Mouse (Mus musculus) forebrain, postnatal 0 days (tissue): Measurements from ENCODE around the gene Git1. TPM values are rescaled to one million over a fixed set of nuclear protein-coding genes. Genes with fewer than 3 reads are reported as not detected.

ENCODE experiments used
- ATAC-seq: fragments of 200-750 bp; cut with Nextera tagmentation; 2 replicates; pipeline ENCODE4 v1.8.0; 2017; ENCODE audit warnings: mild to moderate bottlenecking, moderate library complexity
- DNase-seq: peaks from one replicate; pipeline ENCODE4 v3.0.0-alpha.2; 2015
- H3K27ac ChIP-seq: fragments of 300-500 bp; sonication (generic); 2 replicates; pipeline ENCODE4 v1.5.1; 2014; ENCODE audit warnings: low read depth, mild to moderate bottlenecking, antibody characterized with exemption, low read length, moderate library complexity, mixed read lengths
- H3K27me3 ChIP-seq: fragments of 300-500 bp; sonication (generic); 2 replicates; pipeline ENCODE4 v1.6.1; 2014; ENCODE audit warnings: mild to moderate bottlenecking, low read length, mixed read lengths; ENCODE audit not compliant: insufficient read depth
- H3K36me3 ChIP-seq: fragments of 300-500 bp; sonication (generic); 2 replicates; pipeline ENCODE4 v1.6.1; 2014; ENCODE audit warnings: mild to moderate bottlenecking, moderate library complexity; ENCODE audit not compliant: insufficient read depth
- H3K4me1 ChIP-seq: fragments of 300-500 bp; sonication (generic); 2 replicates; pipeline ENCODE4 v1.6.1; 2014; ENCODE audit warnings: antibody characterized with exemption; ENCODE audit not compliant: insufficient read depth
- H3K4me2 ChIP-seq: fragments of 300-500 bp; sonication (generic); 2 replicates; pipeline ENCODE4 v1.6.1; 2014; ENCODE audit warnings: low read depth, mild to moderate bottlenecking, moderate library complexity
- H3K4me3 ChIP-seq: fragments of 300-500 bp; sonication (generic); 2 replicates; pipeline ENCODE4 v1.5.1; 2014; ENCODE audit warnings: low read depth, low read length, mixed read lengths
- H3K9ac ChIP-seq: fragments of 300-500 bp; sonication (generic); 2 replicates; pipeline ENCODE4 v1.6.1; 2014; ENCODE audit warnings: mild to moderate bottlenecking
- H3K9me3 ChIP-seq: fragments of 300-500 bp; sonication (generic); 2 replicates; pipeline ENCODE4 v1.6.1; 2016; ENCODE audit warnings: low read length
- CTCF ChIP-seq: sonication (generic); IDR thresholded peaks from 2 replicates; pipeline ENCODE4 v1.5.1; 2016; ENCODE audit warnings: antibody characterized with exemption, control low read depth, low read depth
- WGBS: fragments of 180-500 bp; shearing (Covaris S2); extraction: QIAGEN DNeasy Blood & Tissue Kit; methylation state at CpG from one replicate; pipeline ENCODE4 v1.1.7; 2014; 5-methylcytosine and 5-hydroxymethylcytosine counted together
- polyA plus RNA-seq: library from polyadenylated mRNA; unstranded; fragments of >200 nt; fragmentation: Nextera tagmentation; extraction: Ambion mirVana; gene quantifications from 2 replicates; pipeline ENCODE4 v1.2.1, GENCODE M21; 2015
- total RNA-seq: library from RNA; depleted of rRNA; stranded (reverse); fragments of >200 nt; gene quantifications from 2 replicates; pipeline ENCODE4 v1.2.3, GENCODE M21; 2014

Git1 gene
- total and polyA plus RNA-seq, 2 experiments from 2014 or later, result 22.1 to 126 TPM

DNA sequence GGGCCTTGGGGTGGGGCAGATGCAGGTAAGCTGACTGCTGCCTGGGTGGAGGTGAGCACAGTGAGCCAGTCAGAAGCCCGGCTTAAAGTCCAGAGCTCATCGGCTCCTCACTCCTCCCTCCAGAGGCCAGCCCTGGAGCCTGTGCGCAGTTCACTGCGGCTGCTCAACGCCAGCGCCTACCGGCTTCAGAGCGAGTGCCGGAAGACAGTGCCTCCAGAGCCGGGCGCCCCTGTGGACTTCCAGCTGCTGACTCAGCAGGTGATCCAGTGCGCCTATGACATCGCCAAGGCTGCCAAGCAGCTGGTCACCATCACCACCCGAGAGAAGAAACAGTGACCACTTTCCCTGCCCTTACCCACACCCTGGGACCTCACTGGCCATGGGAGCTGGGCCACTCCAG, 12.9 kb downstream of the Git1 start:
- no peak for DNase-seq
- Histone ChIP-seq H3K27ac (no peak overlapping the region), H3K9ac (no peak overlapping the region), H3K9me3 (no peaks in the 10 kb centered on the region), H3K4me1 (0 out of 2 replicates have a peak, but pooled peaks cover 4% of the 10 kb centered on the region), H3K27me3 (no peaks in the 10 kb centered on the region), H3K4me3 (no peak overlapping the region), H3K36me3 (peaks cover 48% of the 10 kb centered on the region), H3K4me2 (no peak overlapping the region)
- no peak for TF ChIP-seq CTCF
- ATAC-seq, result no peak
- 86% methylated on average over 14 of the region's 14 CpGs for WGBS

DNA sequence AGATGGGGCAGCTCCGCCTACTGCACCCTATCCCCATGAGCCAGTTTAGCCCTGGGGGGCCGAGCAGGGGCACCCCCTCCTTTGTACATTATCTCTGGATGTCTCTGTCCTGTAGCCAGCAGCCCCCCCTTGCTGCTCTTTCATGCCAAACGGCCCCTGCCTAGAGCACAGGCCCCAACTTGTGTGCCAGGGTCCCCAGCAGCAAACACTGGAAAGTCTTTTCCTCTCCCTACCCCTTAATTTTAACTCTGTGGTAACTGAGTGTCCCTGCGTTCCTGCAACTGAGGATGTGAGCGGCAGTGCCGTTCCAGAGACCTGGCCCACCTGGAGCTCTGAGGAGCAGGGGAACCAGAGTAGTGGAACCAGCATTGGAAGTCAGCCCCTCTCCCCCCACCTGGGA, 13.6 kb downstream of the Git1 start:
- Histone ChIP-seq H3K27me3 (no peaks in the 10 kb centered on the region), H3K9ac (no peak overlapping the region), H3K4me2 (no peak overlapping the region), H3K4me3 (no peak overlapping the region), H3K27ac (no peak overlapping the region), H3K9me3 (no peaks in the 10 kb centered on the region), H3K4me1 (0 out of 2 replicates have a peak, but pooled peaks cover 4% of the 10 kb centered on the region), H3K36me3 (peaks cover 48% of the 10 kb centered on the region)
- 86% methylated on average over 6 of the region's 6 CpGs for WGBS
- ATAC-seq, result no peak
- no peak for TF ChIP-seq CTCF
- no peak for DNase-seq

DNA sequence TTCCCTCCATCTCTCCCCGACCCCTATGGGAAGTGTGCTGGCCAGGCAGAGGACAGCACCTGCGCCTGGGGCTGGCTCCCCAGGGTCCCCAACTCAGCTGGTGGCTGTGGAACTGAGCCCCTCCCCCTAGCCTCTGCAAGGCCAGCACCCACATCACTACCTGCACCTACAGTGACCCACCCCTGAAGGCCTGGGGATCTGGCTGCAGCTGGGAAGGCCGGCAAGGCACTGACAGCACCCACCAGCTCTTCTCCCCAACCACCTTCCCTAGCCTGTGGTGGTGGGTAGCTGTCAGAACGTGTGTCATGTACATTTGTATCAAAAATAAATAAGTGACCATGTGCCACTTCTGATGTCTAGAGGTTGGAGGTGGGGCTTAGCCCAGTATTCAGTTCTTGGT, 14.1 kb downstream of the Git1 start:
- no peaks in the 10 kb centered on the region for H3K9me3 ChIP-seq
- no peak overlapping the region for H3K4me2 ChIP-seq
- H3K4me1 ChIP-seq, result 0 out of 2 replicates have a peak, but pooled peaks cover 7% of the 10 kb centered on the region
- H3K9ac ChIP-seq, result no peak overlapping the region
- TF ChIP-seq CTCF, result no peak
- no peaks in the 10 kb centered on the region for H3K27me3 ChIP-seq
- DNase-seq (no peak), ATAC-seq (no peak)
- H3K36me3 ChIP-seq, result peaks cover 47% of the 10 kb centered on the region
- H3K27ac ChIP-seq, result no peak overlapping the region
- H3K4me3 ChIP-seq, result no peak overlapping the region
- 75% methylated on average over 4 of the region's 4 CpGs for whole genome bisulfite sequencing

- 0 out of 2 replicates have a peak, but pooled peaks cover 9% of the 10 kb centered on the region for H3K4me1 ChIP-seq
- WGBS, result 19% methylated on average over 49 of the region's 49 CpGs
- TF ChIP-seq CTCF, result peak; percentile 92
- H3K9ac ChIP-seq, result peak overlapping the region; percentile 51
- ATAC-seq, result peak; percentile 89
- peaks cover 37% of the 10 kb centered on the region for H3K36me3 ChIP-seq
- H3K4me2 ChIP-seq, result peak overlapping the region; percentile 74
- H3K9me3 ChIP-seq, result no peaks in the 10 kb centered on the region
- H3K27ac ChIP-seq, result no peak overlapping the region
- peak overlapping the region; percentile 38 for H3K4me3 ChIP-seq
- peak; percentile 90 for DNase-seq
- H3K27me3 ChIP-seq, result no peaks in the 10 kb centered on the region
These were observed 15.0 kb downstream of the Git1 start for GRCm38 (mm10) chr11:77508068-77509021.

DNA sequence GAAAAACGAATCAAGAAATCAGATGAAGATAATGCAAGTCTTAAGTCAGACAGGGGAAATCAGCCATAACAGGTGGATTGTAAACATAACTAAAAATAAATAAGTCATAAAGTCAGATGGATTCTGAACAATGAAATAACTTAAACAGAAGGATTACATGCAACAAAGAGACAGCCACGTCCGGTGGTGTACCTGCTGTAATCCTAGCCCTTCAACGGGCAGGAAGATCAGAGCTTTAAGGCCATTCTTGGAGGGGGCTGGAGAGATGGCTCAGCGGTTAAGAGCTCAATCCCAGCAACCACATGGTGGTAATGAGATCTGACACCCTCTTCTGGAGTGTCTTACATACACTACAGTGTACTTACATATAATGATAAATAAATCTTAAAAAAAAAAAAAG, 18.0 kb downstream of the Git1 start:
- Histone ChIP-seq H3K9me3 (no peaks in the 10 kb centered on the region), H3K9ac (no peak overlapping the region), H3K4me3 (no peak overlapping the region), H3K36me3 (peaks cover 8% of the 10 kb centered on the region), H3K27me3 (no peaks in the 10 kb centered on the region), H3K4me2 (no peak overlapping the region), H3K27ac (no peak overlapping the region), H3K4me1 (peaks cover 18% of the 10 kb centered on the region)
- no peak for ATAC-seq
- no peak for DNase-seq
- WGBS, result 81% methylated on average over 5 of the region's 5 CpGs
- TF ChIP-seq CTCF, result no peak

- peak overlapping the region; percentile 58 for H3K4me3 ChIP-seq
- H3K9ac ChIP-seq, result peak overlapping the region; percentile 54
- no peaks in the 10 kb centered on the region for H3K27me3 ChIP-seq
- 2% methylated on average over 79 of the region's 84 CpGs for WGBS
- no peak for TF ChIP-seq CTCF
- H3K36me3 ChIP-seq, result no peaks in the 10 kb centered on the region
- no peak overlapping the region for H3K27ac ChIP-seq
- DNase-seq (peak; percentile 84), ATAC-seq (peak; percentile 64)
- peaks cover 18% of the 10 kb centered on the region for H3K4me1 ChIP-seq
- H3K4me2 ChIP-seq, result peak overlapping the region; percentile 96
- no peaks in the 10 kb centered on the region for H3K9me3 ChIP-seq
These were observed 19.8 kb downstream of the Git1 start for GRCm38 (mm10) chr11:77512891-77513810.

GRCm38 (mm10) chr11:77513811-77514170, 20.4 kb downstream of the Git1 start:
- DNase-seq (no peak), ATAC-seq (no peak)
- Histone ChIP-seq H3K9ac (no peak overlapping the region), H3K4me3 (peak overlapping the region; percentile 58), H3K9me3 (no peaks in the 10 kb centered on the region), H3K4me2 (peak overlapping the region; percentile 96), H3K27ac (no peak overlapping the region), H3K27me3 (no peaks in the 10 kb centered on the region), H3K4me1 (peaks cover 14% of the 10 kb centered on the region), H3K36me3 (no peaks in the 10 kb centered on the region)
- no peak for TF ChIP-seq CTCF
- WGBS, result 15% methylated on average over 10 of the region's 10 CpGs
